Mouse (Mus musculus) CD4-positive naive resting alpha-beta T cell, adult 76 days (primary cell): ENCODE results near the gene Olfr926. TPM values are rescaled to one million over a fixed set of nuclear protein-coding genes. Genes with fewer than 3 reads are reported as not detected.

Experiments used
- total RNA-seq: library from RNA; stranded (reverse); gene quantifications from one replicate; pipeline ENCODE4 v1.2.4, GENCODE M21; 2023

The Olfr926 gene
- total RNA-seq, result not detected

GRCm38 (mm10) chr9:38876826-38877225 lies at the start of gene Olfr926:
Olfr926 (plus strand) TSS chr9:38877126.

GRCm38 (mm10) chr9:38844149-38844548 lies 32.8 kb upstream of the Olfr926 start, which contains the start of gene Olfr924:
Olfr924 (plus strand) TSS chr9:38844449.

GRCm38 (mm10) chr9:38854760-38855159 lies 22.2 kb upstream of the Olfr926 start, which contains the start of gene Olfr26:
Olfr26 (plus strand) TSS chr9:38855060.

Other genes starting within 250 kb of the Olfr926 start
- gene Olfr916, start 217.3 kb upstream of the Olfr926 start, total RNA-seq, result not detected
- not detected for gene Olfr917, start 211.3 kb upstream of the Olfr926 start, total RNA-seq
- gene Olfr918, start 202.5 kb upstream of the Olfr926 start, total RNA-seq, result not detected
- not detected for gene Olfr919, start 173.5 kb upstream of the Olfr926 start, total RNA-seq
- gene Vwa5a, start 158.9 kb upstream of the Olfr926 start, total RNA-seq, result 5.0 TPM
- gene Olfr920, start 124.8 kb upstream of the Olfr926 start, total RNA-seq, result 0.12 TPM
- not detected for gene Olfr921, start 104.1 kb upstream of the Olfr926 start, total RNA-seq
- not detected for gene Olfr922, start 62.5 kb upstream of the Olfr926 start, total RNA-seq
- not detected for gene Olfr923, start 50.6 kb upstream of the Olfr926 start, total RNA-seq
- not detected for gene Olfr924, start 32.7 kb upstream of the Olfr926 start, total RNA-seq
- not detected for gene Olfr26, start 22.1 kb upstream of the Olfr926 start, total RNA-seq
- gene Olfr930, start 52.7 kb downstream of the Olfr926 start, total RNA-seq, result not detected
- gene Olfr933, start 95.2 kb downstream of the Olfr926 start, total RNA-seq, result not detected
- not detected for gene Olfr934, start 111.2 kb downstream of the Olfr926 start, total RNA-seq
- not detected for gene Olfr935, start 122.6 kb downstream of the Olfr926 start, total RNA-seq
- gene Olfr146, start 146.3 kb downstream of the Olfr926 start, total RNA-seq, result not detected
- gene Olfr937, start 187.8 kb downstream of the Olfr926 start, total RNA-seq, result not detected
- gene Olfr938, start 201.8 kb downstream of the Olfr926 start, total RNA-seq, result not detected